Mouse (Mus musculus) right cerebral cortex, postnatal 14 days (tissue): Measurements from ENCODE around the gene Fbxl12.
"Not testable (repeated sequence)": the region's sequence is repeated elsewhere in the genome, so short reads cannot be mapped to it uniquely, and the experiment has no call there.

Experiments used
- DNase-seq: peaks from one replicate; pipeline ENCODE4 v3.0.0; 2022

Fbxl12 gene

GRCm38 (mm10) chr9:20644360-20645081 is at the start of gene Fbxl12:
Gene Fbxl12, minus strand, starts transcription at chr9:20644767.
- DNase-seq: peak; percentile 71

- DNase-seq: no peak
Measured at GRCm38 (mm10) chr9:20692863-20693262, 48.3 kb upstream of the Fbxl12 start.

- DNase-seq: not testable (repeated sequence)
Measured at GRCm38 (mm10) chr9:20690449-20690848, 45.9 kb upstream of the Fbxl12 start.

GRCm38 (mm10) chr9:20689913-20690312 is 45.3 kb upstream of the Fbxl12 start:
- no peak for DNase-seq

GRCm38 (mm10) chr9:20689403-20689802 is 44.8 kb upstream of the Fbxl12 start:
- DNase-seq: no peak

- peak; percentile 36 for DNase-seq
Measured at GRCm38 (mm10) chr9:20685081-20685861, 40.7 kb upstream of the Fbxl12 start.

- DNase-seq: peak; percentile 48
Measured at GRCm38 (mm10) chr9:20682389-20682722, 37.8 kb upstream of the Fbxl12 start.

GRCm38 (mm10) chr9:20681546-20682388 is 37.2 kb upstream of the Fbxl12 start:
- DNase-seq: no peak

- no peak for DNase-seq
Measured at GRCm38 (mm10) chr9:20680378-20680958, 35.9 kb upstream of the Fbxl12 start.

- no peak for DNase-seq
Measured at GRCm38 (mm10) chr9:20677892-20678291, 33.3 kb upstream of the Fbxl12 start.

GRCm38 (mm10) chr9:20672047-20672446 is 27.5 kb upstream of the Fbxl12 start:
- no peak for DNase-seq

GRCm38 (mm10) chr9:20668065-20668464 is 23.5 kb upstream of the Fbxl12 start:
- no peak for DNase-seq

- no peak for DNase-seq
Measured at GRCm38 (mm10) chr9:20666510-20667034, 22.0 kb upstream of the Fbxl12 start.

- no peak for DNase-seq
Measured at GRCm38 (mm10) chr9:20665925-20666324, 21.4 kb upstream of the Fbxl12 start.

- DNase-seq: no peak
Measured at GRCm38 (mm10) chr9:20664982-20665637, 20.5 kb upstream of the Fbxl12 start.

GRCm38 (mm10) chr9:20664366-20664765 is 19.8 kb upstream of the Fbxl12 start:
- DNase-seq: no peak

- peak; percentile 62 for DNase-seq
Measured at GRCm38 (mm10) chr9:20663956-20664355, 19.4 kb upstream of the Fbxl12 start.

GRCm38 (mm10) chr9:20662874-20663273 is 18.3 kb upstream of the Fbxl12 start:
- DNase-seq: no peak

- peak; percentile 88 for DNase-seq
Measured at GRCm38 (mm10) chr9:20662325-20662724, 17.8 kb upstream of the Fbxl12 start.

- DNase-seq: no peak
Measured at GRCm38 (mm10) chr9:20657546-20657945, 13.0 kb upstream of the Fbxl12 start.

GRCm38 (mm10) chr9:20653859-20654258 is 9.3 kb upstream of the Fbxl12 start:
- DNase-seq: no peak

GRCm38 (mm10) chr9:20652260-20652658 is 7.7 kb upstream of the Fbxl12 start:
- no peak for DNase-seq
